8 mouse cellular contexts compared by ENCODE assay signal in the genomic region with DNA sequence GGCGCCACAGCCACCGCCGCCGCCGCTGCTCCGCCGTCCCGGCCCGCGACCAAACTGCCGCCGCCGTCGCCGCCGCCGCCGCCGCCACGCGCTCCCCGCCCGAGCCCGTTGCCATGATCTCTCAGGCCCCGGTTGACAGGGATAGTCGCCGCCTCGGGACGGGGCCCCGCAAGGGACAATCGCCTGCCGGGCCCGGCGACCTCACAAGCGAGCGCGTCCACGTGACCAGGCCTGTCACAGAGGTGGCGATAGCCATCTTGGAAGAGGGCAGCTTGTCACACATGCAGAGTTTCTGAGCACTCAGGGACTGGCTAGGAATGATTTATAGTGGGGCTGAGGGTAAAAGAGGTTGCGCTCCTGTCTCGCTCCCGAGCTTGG. TPM values are rescaled to one million over a fixed set of nuclear protein-coding genes. Genes with fewer than 3 reads are reported as not detected.
DNase-seq lines count a peak whose midpoint lies in the region; ATAC-seq lines count a peak whose summit lies in the region.

A gene (minus strand): TSS at position 270 of the 378 bp plus-strand sequence.

- intact Hi-C loops in left cerebral cortex, postnatal 14 days (cut with DNase I), result no loop called here

- H3K4me1 ChIP-seq in intestine, embryonic 14.5 days (replicated peaks; ENCODE audit: control insufficient read depth, insufficient read depth, low read length), result peaks cover 8% of the 10 kb centered on the region

- H3K4me3 ChIP-seq in intestine, embryonic 14.5 days (ENCODE audit: low read depth, low read length), result peak within 1 kb of the TSS; percentile 75

- H3K27me3 ChIP-seq in intestine, embryonic 14.5 days (replicated peaks; ENCODE audit: control insufficient read depth, insufficient read depth, low read length), result peaks cover 7% of the 10 kb centered on the region; the same call in 1 of the 2 replicates

- peak; percentile 91 to 92 for DNase-seq in adrenal gland, adult 18-20 months (ENCODE audit: low spot score in 2 of 2)
- DNase-seq in embryo, embryonic 11 days, result peak; percentile 96
- peak; percentile 95 for DNase-seq in gastrocnemius, postnatal 25 days
- DNase-seq in intestine, embryonic 14.5 days (ENCODE audit: low spot score), result peak; percentile 89
- peak; percentile 94 to 95 for DNase-seq in left cerebral cortex, postnatal 14 days (ENCODE audit: low spot score in 2 of 2)
- peak; percentile 90 for DNase-seq in mesoderm, embryonic 11.5 days (ENCODE audit: low read depth, low spot score)
- peak; percentile 95 to 96 for DNase-seq in right cerebral cortex, postnatal 36 days (ENCODE audit: low spot score in 2 of 2)
- DNase-seq in yolk sac, embryonic 10.5 days (ENCODE audit: low spot score), result peak; percentile 87

- H3K9me3 ChIP-seq in intestine, embryonic 14.5 days (ENCODE audit: control insufficient read depth, low read length), result no peaks in the 10 kb centered on the region

- H3K4me2 ChIP-seq in intestine, embryonic 14.5 days (ENCODE audit: low read length), result peak within 1 kb of the TSS; percentile 97

- under 1% methylated on average over 30 of the region's 42 CpGs for WGBS in intestine, embryonic 14.5 days

- peak within 1 kb of the TSS; percentile 74 for H3K9ac ChIP-seq in intestine, embryonic 14.5 days (ENCODE audit: low read length)

- no peaks in the 10 kb centered on the region for H3K36me3 ChIP-seq in intestine, embryonic 14.5 days (ENCODE audit: control insufficient read depth, insufficient read depth, low read length)

- no peak within 1 kb of the TSS for H3K27ac ChIP-seq in intestine, embryonic 14.5 days (ENCODE audit: low read depth)

- ATAC-seq in intestine, embryonic 14.5 days (replicated peaks; ENCODE audit: low FRiP score, low TSS enrichment, low read depth), result peak; percentile 93

RNA-seq across cellular contexts. Expression of the gene that starts here (rescaled TPM):
- 1 to 10 TPM; 2.2 to 5.7 TPM for total RNA-seq in adrenal gland, adult 18-20 months (2021)
- 1 to 10 TPM; 1.9 to 2.7 TPM for total RNA-seq in gastrocnemius, postnatal 25 days (2021)
- polyA plus RNA-seq in intestine, embryonic 14.5 days (2014; fragmentation: Nextera tagmentation; extraction: Ambion mirVana), result 0.51 and 0.92 TPM in 2 replicates
- total RNA-seq in left cerebral cortex, postnatal 14 days (2021), result 10 to 100 TPM; 25.7 to 26.5 TPM

Comparison
In these comparisons a context has a peak if more than half of its experiments do, and no peak if none do; other contexts are left out.
1. Peak in DNase-seq, ATAC-seq, H3K4me3 ChIP-seq, H3K9ac ChIP-seq and H3K4me2 ChIP-seq in intestine, embryonic 14.5 days; RNA of the gene not detected or under 1 TPM.